Mouse (Mus musculus) myocyte (in vitro differentiated cells): ENCODE data around the gene Txlnb. TPM values are rescaled to one million over a fixed set of nuclear protein-coding genes. Genes with fewer than 3 reads are reported as not detected.

Source experiments
- H3K27me3 ChIP-seq: one replicate; pipeline ENCODE4 v1.6.1; 2011; ENCODE audit not compliant: control insufficient read depth, insufficient read depth, insufficient read length
- H3K36me3 ChIP-seq: one replicate; pipeline ENCODE4 v1.6.1; 2011; ENCODE audit not compliant: control insufficient read depth, insufficient read depth
- H3K4me2 ChIP-seq: one replicate; pipeline ENCODE4 v1.6.1; 2011; ENCODE audit warnings: low read depth, control low read depth
- H3K4me3 ChIP-seq: one replicate; pipeline ENCODE4 v1.5.1; 2011; ENCODE audit warnings: mild to moderate bottlenecking, control low read depth, moderate library complexity
- H3K79me2 ChIP-seq: one replicate; pipeline ENCODE4 v1.6.1; 2011; ENCODE audit not compliant: control insufficient read depth, insufficient read depth
- H3ac ChIP-seq: one replicate; pipeline ENCODE4 v1.6.1; 2011; ENCODE audit not compliant: control insufficient read depth, insufficient read length
- CEBPB ChIP-seq: IDR thresholded peaks from 2 replicates; pipeline ENCODE4 v1.6.1; 2011; ENCODE audit warnings: mild to moderate bottlenecking, moderate library complexity; ENCODE audit not compliant: poor library complexity, insufficient read depth, severe bottlenecking
- E2F4 ChIP-seq: IDR thresholded peaks from one replicate; pipeline ENCODE4 v1.6.1; 2011; ENCODE audit warnings: mild to moderate bottlenecking, control low read depth, moderate library complexity; ENCODE audit not compliant: insufficient read depth
- MAX ChIP-seq: IDR thresholded peaks from one replicate; pipeline ENCODE4 v1.6.1; 2011; ENCODE audit warnings: low read depth, mild to moderate bottlenecking, control low read depth
- MYOD1 ChIP-seq, 3 experiments: IDR thresholded peaks; one replicate each; pipeline ENCODE4 v1.6.1; 2011; ENCODE audit warnings: control low read depth in 2 of 3, low read depth in 2 of 3, mild to moderate bottlenecking in 2 of 3, moderate library complexity in 1 of 3; ENCODE audit not compliant: insufficient read length in 2 of 3, control insufficient read depth in 1 of 3
- MYOG ChIP-seq, 3 experiments: IDR thresholded peaks; one replicate each; pipeline ENCODE4 v1.6.1; 2011; ENCODE audit warnings: control low read depth in 2 of 3, low read depth in 2 of 3, mild to moderate bottlenecking in 2 of 3; ENCODE audit not compliant: insufficient read length in 2 of 3, control insufficient read depth in 1 of 3, insufficient read depth in 1 of 3
- POLR2A ChIP-seq: IDR thresholded peaks from one replicate; pipeline ENCODE4 v1.6.1; 2011; ENCODE audit warnings: low read depth, mild to moderate bottlenecking, control low read depth, moderate library complexity; ENCODE audit not compliant: insufficient read length
- POLR2AphosphoS2 ChIP-seq: IDR thresholded peaks from one replicate; pipeline ENCODE4 v1.6.1; 2011; ENCODE audit warnings: low read depth, control low read depth; ENCODE audit not compliant: insufficient read length
- REST ChIP-seq: IDR thresholded peaks from one replicate; pipeline ENCODE4 v1.6.1; 2011; ENCODE audit warnings: mild to moderate bottlenecking, control low read depth, moderate library complexity; ENCODE audit not compliant: insufficient read depth, insufficient read length
- SRF ChIP-seq: IDR thresholded peaks from one replicate; pipeline ENCODE4 v1.6.1; 2011; ENCODE audit warnings: low read depth; ENCODE audit not compliant: control insufficient read depth, insufficient read length
- TCF12 ChIP-seq: IDR thresholded peaks from one replicate; pipeline ENCODE4 v1.6.1; 2011; ENCODE audit warnings: mild to moderate bottlenecking, control low read depth; ENCODE audit not compliant: poor library complexity, insufficient read depth, severe bottlenecking
- TCF3 ChIP-seq: IDR thresholded peaks from one replicate; pipeline ENCODE4 v1.6.1; 2011; ENCODE audit warnings: low read depth, control low read depth; ENCODE audit not compliant: insufficient read length
- USF1 ChIP-seq: IDR thresholded peaks from one replicate; pipeline ENCODE4 v1.6.1; 2011; ENCODE audit warnings: low read depth, mild to moderate bottlenecking, control low read depth, moderate library complexity
- polyA plus RNA-seq: library from polyadenylated mRNA; unstranded; fragments of >200 nt; fragmentation: generic; extraction: Trizol; gene quantifications from one replicate; pipeline ENCODE4 v1.2.1, GENCODE M21; 2012; ENCODE audit warnings: missing spikeins

Txlnb gene
- polyA plus RNA-seq, 1 experiment, result 7.0 TPM

GRCm38 (mm10) chr10:17793926-17794325, 2.1 kb upstream of the Txlnb start:
- TF ChIP-seq USF1 (peak; percentile 78), TCF3 (no peak)
- Histone ChIP-seq H3K4me2 (peak overlapping the region; percentile 78), H3K79me2 (no peaks in the 10 kb centered on the region), H3ac (no peak overlapping the region), H3K36me3 (no peaks in the 10 kb centered on the region), H3K27me3 (no peaks in the 10 kb centered on the region), H3K4me3 (no peak overlapping the region)

GRCm38 (mm10) chr10:17794443-17794842, 1.6 kb upstream of the Txlnb start:
- no peak overlapping the region for H3ac ChIP-seq
- no peaks in the 10 kb centered on the region for H3K36me3 ChIP-seq
- H3K4me3 ChIP-seq, result no peak overlapping the region
- peak overlapping the region; percentile 78 for H3K4me2 ChIP-seq
- no peaks in the 10 kb centered on the region for H3K79me2 ChIP-seq
- TF ChIP-seq MYOD1 (IDR thresholded peaks at IDR 0.05; ENCODE audit: control insufficient read depth in 1 of 3, insufficient read length in 2 of 3, low read depth in 2 of 3), result no peak
- TF ChIP-seq MYOG (IDR thresholded peaks at IDR 0.05; ENCODE audit: control insufficient read depth in 1 of 3, insufficient read depth in 1 of 3, insufficient read length in 2 of 3, low read depth in 2 of 3), result no peak
- no peak for TF ChIP-seq TCF12
- TF ChIP-seq USF1, result no peak
- no peak for TF ChIP-seq SRF
- TF ChIP-seq REST, result no peak
- no peak for TF ChIP-seq POLR2A
- no peak for TF ChIP-seq E2F4
- no peaks in the 10 kb centered on the region for H3K27me3 ChIP-seq

- Histone ChIP-seq H3K79me2 (no peaks in the 10 kb centered on the region), H3K4me2 (peak overlapping the region; percentile 78), H3K36me3 (no peaks in the 10 kb centered on the region), H3ac (no peak overlapping the region), H3K27me3 (no peaks in the 10 kb centered on the region), H3K4me3 (no peak overlapping the region)
- TF ChIP-seq CEBPB (peak; percentile 29; the same call in 1 of the 2 replicates), USF1 (no peak)
These were observed 799 bp upstream of the Txlnb start for GRCm38 (mm10) chr10:17795227-17795626.

GRCm38 (mm10) chr10:17796846-17797631, 1.0 kb downstream of the Txlnb start:
- Histone ChIP-seq H3ac (no peak overlapping the region), H3K27me3 (no peaks in the 10 kb centered on the region), H3K36me3 (no peaks in the 10 kb centered on the region), H3K4me3 (peak overlapping the region; percentile 4), H3K4me2 (peak overlapping the region; percentile 78), H3K79me2 (no peaks in the 10 kb centered on the region)
- peak in 2 of 3 experiments; percentile 12 to 56 for TF ChIP-seq MYOG (IDR thresholded peaks at IDR 0.05; ENCODE audit: control insufficient read depth in 1 of 3, insufficient read depth in 1 of 3, insufficient read length in 2 of 3, low read depth in 2 of 3)
- TF ChIP-seq CEBPB, result no peak
- no peak for TF ChIP-seq SRF
- no peak for TF ChIP-seq TCF3
- TF ChIP-seq POLR2AphosphoS2, result no peak
- TF ChIP-seq USF1, result peak; percentile 26
- TF ChIP-seq REST, result no peak
- peak in 2 of 3 experiments; percentile 24 to 56 for TF ChIP-seq MYOD1 (IDR thresholded peaks at IDR 0.05; ENCODE audit: control insufficient read depth in 1 of 3, insufficient read length in 2 of 3, low read depth in 2 of 3)
- TF ChIP-seq E2F4, result no peak
- no peak for TF ChIP-seq MAX
- peak; percentile 8 for TF ChIP-seq TCF12
- no peak for TF ChIP-seq POLR2A

- Histone ChIP-seq H3K4me3 (no peak overlapping the region), H3K36me3 (no peaks in the 10 kb centered on the region), H3K27me3 (no peaks in the 10 kb centered on the region), H3ac (no peak overlapping the region), H3K79me2 (no peaks in the 10 kb centered on the region), H3K4me2 (peak overlapping the region; percentile 67)
- no peak for TF ChIP-seq TCF12
- TF ChIP-seq E2F4, result no peak
- TF ChIP-seq SRF, result no peak
- TF ChIP-seq USF1, result no peak
- TF ChIP-seq REST, result no peak
- no peak for TF ChIP-seq CEBPB
- no peak for TF ChIP-seq MYOG (IDR thresholded peaks at IDR 0.05; ENCODE audit: control insufficient read depth in 1 of 3, insufficient read depth in 1 of 3, insufficient read length in 2 of 3, low read depth in 2 of 3)
- TF ChIP-seq MAX, result no peak
- no peak for TF ChIP-seq POLR2A
These were observed 1.7 kb downstream of the Txlnb start for GRCm38 (mm10) chr10:17797681-17798080.
